26 mouse cellular contexts compared by ENCODE assay signal in the genomic region with DNA sequence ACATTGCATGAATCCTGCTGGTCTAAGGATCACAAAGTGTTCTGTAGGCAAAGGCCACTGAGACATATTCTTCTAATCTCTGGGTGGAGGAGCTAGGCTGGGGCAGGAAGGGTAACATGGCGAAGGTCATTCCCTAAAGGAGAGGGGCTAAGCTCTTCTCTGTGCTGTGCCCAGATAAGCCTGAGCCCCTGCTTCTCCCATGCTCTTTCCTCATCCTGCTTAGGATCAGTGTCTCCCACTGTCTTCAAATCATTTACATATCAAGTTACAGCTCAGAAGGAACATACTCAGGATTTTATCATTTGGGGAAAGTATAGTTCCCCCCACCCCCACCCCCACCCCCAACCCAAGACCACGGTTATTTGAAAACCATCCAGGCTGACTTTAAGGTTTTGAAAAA.
DNase-seq lines count a peak whose midpoint lies in the region; ATAC-seq and TF ChIP-seq lines count a peak whose summit lies in the region.
"Had no signal": no experiment of that assay in that cellular context is flagged by ENCODE, and none has a peak within 500 bp of the region (broad histone marks: within the 10 kb centered on the region; RNA-seq: fewer than 3 reads in every experiment).

No protein-coding gene starts in this region.

- no peak for TF ChIP-seq CTCF in intestine, postnatal 0 days (IDR thresholded peaks at IDR 0.05; ENCODE audit: low read depth)
- TF ChIP-seq CTCF in lung, embryonic 14.5 days (IDR thresholded peaks at IDR 0.05; ENCODE audit: low read depth): no peak

- peak overlapping the region; percentile 47 for H3K27ac ChIP-seq in intestine, embryonic 14.5 days (ENCODE audit: low read depth)
- no peak overlapping the region; the same call in 1 of the 2 replicates for H3K27ac ChIP-seq in intestine, postnatal 0 days (ENCODE audit: low read depth, low read length)
- peak overlapping the region; percentile 42; the same call in 1 of the 2 replicates for H3K27ac ChIP-seq in lung, embryonic 14.5 days (ENCODE audit: low read depth)
- peak overlapping the region; percentile 74 for H3K27ac ChIP-seq in intestine, embryonic 15.5 days
- H3K27ac ChIP-seq in stomach, embryonic 14.5 days (ENCODE audit: low read length): peak overlapping the region; percentile 52; the same call in 1 of the 2 replicates
- H3K27ac ChIP-seq: hindbrain, embryonic 13.5 days; liver, embryonic 14.5 days had no signal

- peak; percentile 36; the same call in 1 of the 2 replicates for ATAC-seq in intestine, embryonic 14.5 days (replicated peaks; ENCODE audit: low FRiP score, low TSS enrichment, low read depth)
- no peak for ATAC-seq in intestine, postnatal 0 days
- peak; percentile 83 for ATAC-seq in lung, embryonic 14.5 days (ENCODE audit: insufficient read depth)
- peak; percentile 51 for ATAC-seq in intestine, embryonic 15.5 days
- peak; percentile 23; the same call in 1 of the 2 replicates for ATAC-seq in stomach, embryonic 14.5 days (ENCODE audit: insufficient number of reproducible peaks, insufficient read depth, low FRiP score, low read depth)
- ATAC-seq: midbrain, embryonic 16.5 days; Patski had no signal

- WGBS in intestine, embryonic 14.5 days: 25% methylated on average over 2 of the region's 2 CpGs
- 40% methylated on average over 2 of the region's 2 CpGs for WGBS in intestine, postnatal 0 days
- 35% methylated on average over 2 of the region's 2 CpGs for WGBS in lung, embryonic 14.5 days
- WGBS in intestine, embryonic 15.5 days: 55% methylated on average over 2 of the region's 2 CpGs
- 30% methylated on average over 2 of the region's 2 CpGs for WGBS in stomach, embryonic 14.5 days

- no peak overlapping the region for H3K4me3 ChIP-seq in intestine, embryonic 14.5 days (ENCODE audit: low read depth, low read length)
- no peak overlapping the region for H3K4me3 ChIP-seq in intestine, postnatal 0 days (ENCODE audit: low read depth, low read length)
- H3K4me3 ChIP-seq in lung, embryonic 14.5 days (ENCODE audit: low read depth, low read length): no peak overlapping the region
- no peak overlapping the region for H3K4me3 ChIP-seq in intestine, embryonic 15.5 days (replicated peaks)
- no peak overlapping the region for H3K4me3 ChIP-seq in stomach, embryonic 14.5 days (ENCODE audit: low read depth, low read length)
- H3K4me3 ChIP-seq: erythroblast, embryonic 14.5 days; heart, embryonic 12.5 days; hindbrain, embryonic 13.5 days had no signal

- no peak overlapping the region for H3K4me2 ChIP-seq in intestine, embryonic 14.5 days (ENCODE audit: low read length)
- H3K4me2 ChIP-seq in intestine, postnatal 0 days (replicated peaks; ENCODE audit: low read depth): no peak overlapping the region
- H3K4me2 ChIP-seq in lung, embryonic 14.5 days: no peak overlapping the region
- H3K4me2 ChIP-seq in intestine, embryonic 15.5 days (replicated peaks): 0 out of 2 replicates have a peak overlapping the region, but pooled peaks have one; percentile 4
- 0 out of 2 replicates have a peak overlapping the region, but pooled peaks have one; percentile 18 for H3K4me2 ChIP-seq in stomach, embryonic 14.5 days (replicated peaks; ENCODE audit: low read depth, low read length)
- H3K4me2 ChIP-seq: heart, embryonic 12.5 days; hindbrain, embryonic 13.5 days; midbrain, embryonic 11.5 days had no signal

- no peaks in the 10 kb centered on the region for H3K36me3 ChIP-seq in intestine, embryonic 14.5 days (ENCODE audit: control insufficient read depth, insufficient read depth, low read length)
- no peaks in the 10 kb centered on the region for H3K36me3 ChIP-seq in intestine, postnatal 0 days (ENCODE audit: control insufficient read depth, insufficient read depth)
- no peaks in the 10 kb centered on the region for H3K36me3 ChIP-seq in lung, embryonic 14.5 days (ENCODE audit: insufficient read depth)
- H3K36me3 ChIP-seq in intestine, embryonic 15.5 days: no peaks in the 10 kb centered on the region
- H3K36me3 ChIP-seq in stomach, embryonic 14.5 days (ENCODE audit: control insufficient read depth, insufficient read depth, low read length): no peaks in the 10 kb centered on the region
- H3K36me3 ChIP-seq: heart, embryonic 12.5 days; hindbrain, embryonic 13.5 days had no signal

- no peaks in the 10 kb centered on the region for H3K9me3 ChIP-seq in intestine, embryonic 14.5 days (ENCODE audit: control insufficient read depth, low read length)
- no peaks in the 10 kb centered on the region for H3K9me3 ChIP-seq in intestine, postnatal 0 days (ENCODE audit: control insufficient read depth)
- H3K9me3 ChIP-seq in lung, embryonic 14.5 days (ENCODE audit: low read depth, low read length): no peaks in the 10 kb centered on the region
- H3K9me3 ChIP-seq in intestine, embryonic 15.5 days: no peaks in the 10 kb centered on the region
- no peaks in the 10 kb centered on the region for H3K9me3 ChIP-seq in stomach, embryonic 14.5 days (ENCODE audit: control insufficient read depth, low read depth, low read length)
- H3K9me3 ChIP-seq: heart, embryonic 12.5 days; hindbrain, embryonic 13.5 days had no signal

- no peaks in the 10 kb centered on the region for H3K27me3 ChIP-seq in intestine, embryonic 14.5 days (replicated peaks; ENCODE audit: control insufficient read depth, insufficient read depth, low read length)
- H3K27me3 ChIP-seq in intestine, postnatal 0 days (replicated peaks; ENCODE audit: control insufficient read depth, insufficient read depth, low read length): no peaks in the 10 kb centered on the region
- H3K27me3 ChIP-seq in lung, embryonic 14.5 days (ENCODE audit: insufficient read depth, low read length): no peaks in the 10 kb centered on the region
- H3K27me3 ChIP-seq in intestine, embryonic 15.5 days (replicated peaks): no peaks in the 10 kb centered on the region
- no peaks in the 10 kb centered on the region for H3K27me3 ChIP-seq in stomach, embryonic 14.5 days (ENCODE audit: control insufficient read depth, insufficient read depth, low read length)
- H3K27me3 ChIP-seq: heart, embryonic 12.5 days; hindbrain, embryonic 13.5 days; Patski had no signal

- no peak overlapping the region for H3K9ac ChIP-seq in intestine, embryonic 14.5 days (ENCODE audit: low read length)
- H3K9ac ChIP-seq in intestine, postnatal 0 days (ENCODE audit: low read depth, low read length): no peak overlapping the region
- no peak overlapping the region for H3K9ac ChIP-seq in lung, embryonic 14.5 days
- no peak overlapping the region for H3K9ac ChIP-seq in intestine, embryonic 15.5 days
- no peak overlapping the region for H3K9ac ChIP-seq in stomach, embryonic 14.5 days (replicated peaks; ENCODE audit: low read depth, low read length)
- H3K9ac ChIP-seq: heart, embryonic 12.5 days; hindbrain, embryonic 13.5 days; liver, embryonic 14.5 days had no signal

- peaks cover 10% of the 10 kb centered on the region; the same call in 1 of the 2 replicates for H3K4me1 ChIP-seq in intestine, embryonic 14.5 days (replicated peaks; ENCODE audit: control insufficient read depth, insufficient read depth, low read length)
- no peaks in the 10 kb centered on the region for H3K4me1 ChIP-seq in intestine, postnatal 0 days (replicated peaks; ENCODE audit: control insufficient read depth, insufficient read depth, low read length)
- no peaks in the 10 kb centered on the region; the same call in 1 of the 2 replicates for H3K4me1 ChIP-seq in lung, embryonic 14.5 days (ENCODE audit: insufficient read depth)
- H3K4me1 ChIP-seq in intestine, embryonic 15.5 days (replicated peaks): 0 out of 2 replicates have a peak, but pooled peaks cover 6% of the 10 kb centered on the region
- peaks cover 8% of the 10 kb centered on the region; the same call in 1 of the 2 replicates for H3K4me1 ChIP-seq in stomach, embryonic 14.5 days (ENCODE audit: control insufficient read depth, insufficient read depth, low read length)
- H3K4me1 ChIP-seq: heart, embryonic 12.5 days; hindbrain, embryonic 13.5 days had no signal

- no peak for DNase-seq in intestine, embryonic 14.5 days (ENCODE audit: low spot score)
- DNase-seq in lung, embryonic 14.5 days: no peak
- DNase-seq in lung, postnatal 10 days: no peak
- no peak for DNase-seq in cerebellum, adult 9-11 months
- no peak for DNase-seq in frontal cortex, adult 2 months (ENCODE audit: extremely low spot score in 1 of 2, low spot score in 1 of 2)
- DNase-seq: adrenal gland, postnatal 14 days; cerebellum, adult 11 months; cerebellum, adult 9-10 months; gastrocnemius, postnatal 25 days; heart, adult 18-20 months; heart, postnatal 4 days; layer of hippocampus, adult 9-11 months; liver; right cerebral cortex, postnatal 4 days; thymus, adult 2 months; thymus, postnatal 36 days had no signal

Comparison
In these comparisons a context has a peak if more than half of its experiments do, and no peak if none do; other contexts are left out.
1. H3K4me2 ChIP-seq: peak in intestine, embryonic 15.5 days (single experiment) and stomach, embryonic 14.5 days (single experiment); none in intestine, embryonic 14.5 days (single experiment), intestine, postnatal 0 days (single experiment) and lung, embryonic 14.5 days (single experiment).